Mouse (Mus musculus) frontal cortex, postnatal 10 days (tissue): ENCODE measurements around the gene Unc5b.

Experiments
- DNase-seq, 2 experiments: peaks; one replicate each; pipeline ENCODE4 v3.0.0; 2022; ENCODE audit warnings: low spot score in 2 of 2, mixed read lengths in 1 of 2

Gene Unc5b

GRCm38 (mm10) chr10:60723345-60723744, 108.0 kb downstream of the Unc5b start:
- DNase-seq, result no peak

GRCm38 (mm10) chr10:60721640-60722039, 109.7 kb downstream of the Unc5b start:
- DNase-seq, result no peak

GRCm38 (mm10) chr10:60720461-60720860, 110.9 kb downstream of the Unc5b start:
- DNase-seq, result no peak

- no peak for DNase-seq
These were observed 112.9 kb downstream of the Unc5b start for GRCm38 (mm10) chr10:60718491-60718890.

- no peak for DNase-seq
These were observed 114.9 kb downstream of the Unc5b start for GRCm38 (mm10) chr10:60716449-60716848.
